Mouse (Mus musculus) embryonic facial prominence, embryonic 15.5 days (tissue): ENCODE measurements around the gene Enc1. TPM values are rescaled to one million over a fixed set of nuclear protein-coding genes. Genes with fewer than 3 reads are reported as not detected.
"Not testable (repeated sequence)": the region's sequence is repeated elsewhere in the genome, so short reads cannot be mapped to it uniquely, and the experiment has no call there.

Experiments used
- ATAC-seq: fragments of 200-750 bp; cut with Nextera tagmentation; 2 replicates; pipeline ENCODE4 v1.8.0; 2017; ENCODE audit warnings: low read depth, moderate TSS enrichment; ENCODE audit not compliant: insufficient number of reproducible peaks, low FRiP score, low TSS enrichment
- H3K27ac ChIP-seq: fragments of 300-500 bp; sonication (generic); replicated peaks from 2 replicates; pipeline ENCODE4 v1.5.1; 2015; ENCODE audit warnings: mild to moderate bottlenecking, inconsistent platforms
- H3K27me3 ChIP-seq: fragments of 300-500 bp; sonication (generic); 2 replicates; pipeline ENCODE4 v1.6.1; 2015; ENCODE audit warnings: inconsistent platforms
- H3K36me3 ChIP-seq: fragments of 300-500 bp; sonication (generic); 2 replicates; pipeline ENCODE4 v1.6.1; 2015; ENCODE audit warnings: mild to moderate bottlenecking, inconsistent platforms
- H3K4me1 ChIP-seq: fragments of 300-500 bp; sonication (generic); 2 replicates; pipeline ENCODE4 v1.6.1; 2015; ENCODE audit warnings: inconsistent platforms
- H3K4me2 ChIP-seq: fragments of 300-500 bp; sonication (generic); replicated peaks from 2 replicates; pipeline ENCODE4 v1.6.1; 2015; ENCODE audit warnings: mild to moderate bottlenecking, inconsistent platforms
- H3K4me3 ChIP-seq: fragments of 300-500 bp; sonication (generic); replicated peaks from 2 replicates; pipeline ENCODE4 v1.5.1; 2015; ENCODE audit warnings: mild to moderate bottlenecking, inconsistent platforms
- H3K9ac ChIP-seq: fragments of 300-500 bp; sonication (generic); 2 replicates; pipeline ENCODE4 v1.6.1; 2015; ENCODE audit warnings: inconsistent platforms
- H3K9me3 ChIP-seq: fragments of 300-500 bp; sonication (generic); replicated peaks from 2 replicates; pipeline ENCODE4 v1.6.1; 2016; ENCODE audit warnings: inconsistent platforms
- WGBS: fragments of 180-500 bp; shearing (Covaris S2); methylation state at CpG from one replicate; pipeline ENCODE4 v1.1.7; 2015; 5-methylcytosine and 5-hydroxymethylcytosine counted together
- polyA plus RNA-seq: library from polyadenylated mRNA; unstranded; fragments of >200 nt; fragmentation: Nextera tagmentation; extraction: Ambion mirVana; gene quantifications from 2 replicates; pipeline ENCODE4 v1.2.1, GENCODE M21; 2015

Enc1 gene
- polyA plus RNA-seq, 1 experiment from 2014 or later = 10.1 TPM

DNA sequence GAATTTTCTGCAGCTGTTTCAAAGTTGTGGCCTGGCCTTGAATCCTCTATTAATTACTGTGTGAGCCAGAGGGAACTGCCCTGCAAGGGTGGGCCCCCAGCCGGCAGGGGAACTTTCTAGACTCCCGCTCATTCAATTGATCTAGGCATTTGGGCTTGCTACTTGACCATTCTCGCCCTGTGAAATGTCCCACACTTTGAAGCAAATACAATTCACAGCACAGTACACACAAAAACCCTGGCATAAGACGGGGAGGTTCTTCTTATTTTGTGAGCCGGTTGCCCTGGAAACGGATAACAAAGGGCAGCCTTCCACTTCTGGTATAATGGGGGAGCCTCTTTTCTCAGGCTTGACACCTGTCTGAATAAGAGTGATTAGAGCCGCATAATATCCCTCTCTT, 11.6 kb downstream of the Enc1 start:
- H3K9ac ChIP-seq = no peak overlapping the region
- H3K4me1 ChIP-seq = peaks cover 43% of the 10 kb centered on the region
- no peak overlapping the region for H3K4me3 ChIP-seq
- ATAC-seq = no peak
- H3K4me2 ChIP-seq = no peak overlapping the region
- 68% methylated on average over 7 of the region's 7 CpGs for WGBS
- H3K9me3 ChIP-seq = no peaks in the 10 kb centered on the region
- H3K36me3 ChIP-seq = peaks cover 32% of the 10 kb centered on the region
- no peak overlapping the region for H3K27ac ChIP-seq
- no peaks in the 10 kb centered on the region for H3K27me3 ChIP-seq

DNA sequence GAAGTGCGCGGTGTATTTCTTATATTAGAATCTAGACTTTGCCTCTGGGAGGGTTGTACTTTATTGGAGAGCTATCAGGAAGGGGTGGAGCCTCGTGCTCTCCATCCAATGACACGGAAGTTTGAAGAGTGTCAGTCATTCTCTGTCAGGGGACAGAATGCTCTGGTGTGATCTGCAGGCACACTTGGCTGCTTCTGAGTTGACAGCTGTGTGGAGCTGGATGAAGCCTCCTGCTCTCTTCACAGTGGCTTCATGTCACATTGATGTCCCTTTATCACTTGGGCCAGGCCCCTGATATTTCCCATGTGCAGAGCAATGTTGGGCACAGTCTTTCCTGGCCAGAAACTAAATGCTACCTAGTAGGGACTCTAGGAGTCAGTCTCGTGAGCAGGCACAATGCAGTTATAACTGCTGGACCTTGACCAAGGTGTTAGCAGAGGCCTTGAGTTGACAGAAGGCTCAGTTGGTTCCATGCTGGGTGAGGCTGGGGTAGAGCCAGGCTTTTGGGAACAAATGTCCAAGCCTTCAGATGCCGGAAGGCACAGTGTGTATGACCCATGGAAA, 12.6 kb downstream of the Enc1 start:
- no peak for ATAC-seq
- Histone ChIP-seq H3K4me2 (no peak overlapping the region), H3K4me3 (no peak overlapping the region), H3K27me3 (no peaks in the 10 kb centered on the region), H3K4me1 (peaks cover 34% of the 10 kb centered on the region), H3K9ac (no peak overlapping the region), H3K27ac (no peak overlapping the region), H3K36me3 (peaks cover 23% of the 10 kb centered on the region), H3K9me3 (no peaks in the 10 kb centered on the region)
- WGBS = 85% methylated on average over 6 of the region's 6 CpGs

- no peak overlapping the region for H3K9ac ChIP-seq
- no peak overlapping the region for H3K4me3 ChIP-seq
- H3K27ac ChIP-seq = no peak overlapping the region
- peaks cover 29% of the 10 kb centered on the region for H3K4me1 ChIP-seq
- no peaks in the 10 kb centered on the region for H3K27me3 ChIP-seq
- H3K9me3 ChIP-seq = no peaks in the 10 kb centered on the region
- peaks cover 21% of the 10 kb centered on the region for H3K36me3 ChIP-seq
- no peak overlapping the region for H3K4me2 ChIP-seq
- ATAC-seq = no peak
- WGBS = 88% methylated on average over 5 of the region's 5 CpGs
These were observed 13.1 kb downstream of the Enc1 start for GRCm38 (mm10) chr13:97253994-97254393.

- no peak for ATAC-seq
- no peaks in the 10 kb centered on the region for H3K27me3 ChIP-seq
These were observed 13.8 kb downstream of the Enc1 start for GRCm38 (mm10) chr13:97254564-97255164.

DNA sequence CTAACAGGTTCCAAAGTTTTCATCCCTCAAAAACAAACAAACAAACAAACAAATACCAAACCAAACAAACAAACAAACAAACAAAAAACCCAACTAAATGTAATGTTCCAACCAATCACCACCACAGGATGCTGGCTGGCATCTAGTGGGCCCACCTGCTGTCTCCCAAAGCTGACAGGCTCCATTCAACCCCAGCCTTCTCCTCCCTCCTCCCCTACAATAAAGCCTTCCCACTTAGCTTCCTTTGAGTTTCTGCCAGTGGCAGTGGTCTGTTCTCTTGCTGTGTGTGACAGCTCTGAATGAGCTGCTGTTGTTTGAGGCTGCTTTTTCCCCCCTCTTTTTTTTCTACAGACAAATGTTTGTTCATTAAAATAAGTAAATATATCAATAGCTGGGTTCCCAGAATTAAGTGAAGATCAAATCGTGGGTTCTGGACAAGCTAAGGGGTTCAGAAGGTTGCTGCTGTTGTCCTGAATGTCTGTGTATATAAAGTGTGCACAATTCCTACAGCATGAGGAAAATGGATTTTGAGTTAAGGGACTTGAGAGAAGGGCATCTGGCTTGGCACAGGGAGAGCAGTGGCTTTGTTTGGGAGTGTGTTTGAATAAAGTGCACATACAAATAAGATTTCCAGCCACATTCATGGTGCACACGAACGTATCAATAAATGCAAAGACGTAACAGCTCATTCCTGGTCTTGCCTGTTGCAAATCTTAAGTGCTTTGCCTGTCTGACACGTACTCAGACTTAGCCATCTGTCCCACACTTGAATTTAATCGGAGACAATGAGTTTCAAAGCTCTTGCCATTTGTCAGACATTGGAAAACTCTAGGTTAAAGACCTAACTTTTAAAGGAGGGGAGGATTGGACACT, 15.3 kb downstream of the Enc1 start:
- Histone ChIP-seq H3K9me3 (no peaks in the 10 kb centered on the region), H3K4me3 (no peak overlapping the region), H3K4me1 (peaks cover 19% of the 10 kb centered on the region), H3K4me2 (no peak overlapping the region), H3K27me3 (no peaks in the 10 kb centered on the region), H3K36me3 (peaks cover 17% of the 10 kb centered on the region; the same call in 1 of the 2 replicates), H3K27ac (no peak overlapping the region), H3K9ac (no peak overlapping the region)
- 59% methylated on average over 6 of the region's 6 CpGs for WGBS
- no peak for ATAC-seq

More at GRCm38 (mm10) chr13:97254564-97255164, 13.8 kb downstream of the Enc1 start:
- no peak overlapping the region for H3K9ac ChIP-seq
- no peak overlapping the region for H3K27ac ChIP-seq
- peaks cover 23% of the 10 kb centered on the region for H3K4me1 ChIP-seq
- no peak overlapping the region for H3K4me2 ChIP-seq
- 79% methylated on average over 10 of the region's 10 CpGs for WGBS
- H3K9me3 ChIP-seq = no peaks in the 10 kb centered on the region
- H3K4me3 ChIP-seq = no peak overlapping the region
- peaks cover 21% of the 10 kb centered on the region for H3K36me3 ChIP-seq

DNA sequence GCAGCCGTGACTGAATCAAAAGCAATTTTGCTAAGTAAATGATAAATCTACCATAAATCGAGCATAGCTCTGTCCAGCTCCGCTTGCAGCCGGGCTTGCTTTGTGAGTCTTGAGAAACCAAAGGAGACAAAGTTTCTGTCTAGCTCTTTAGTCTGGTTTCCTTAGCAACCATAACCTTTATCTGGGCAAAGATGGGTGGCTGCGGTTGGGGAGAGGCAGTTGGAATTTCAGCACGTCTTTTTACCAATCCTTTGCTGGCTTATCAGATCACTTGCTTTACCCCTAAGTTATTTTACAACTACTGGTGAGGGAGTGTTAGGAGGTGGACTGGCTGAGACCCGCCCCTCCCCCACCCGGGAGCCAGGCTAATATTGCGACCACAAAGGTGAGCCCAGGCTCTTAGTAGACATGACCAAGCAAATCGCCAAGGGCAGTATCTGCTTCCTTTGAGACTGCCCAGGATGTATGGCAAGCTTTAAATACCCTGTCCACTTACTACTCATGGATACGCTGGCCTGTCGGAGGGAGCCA, 16.0 kb downstream of the Enc1 start:
- no peaks in the 10 kb centered on the region for H3K27me3 ChIP-seq
- H3K9ac ChIP-seq = no peak overlapping the region
- H3K4me1 ChIP-seq = peaks cover 13% of the 10 kb centered on the region
- no peaks in the 10 kb centered on the region for H3K9me3 ChIP-seq
- 43% methylated on average over 12 of the region's 12 CpGs for WGBS
- H3K36me3 ChIP-seq = peaks cover 13% of the 10 kb centered on the region; the same call in 1 of the 2 replicates
- no peak overlapping the region for H3K4me3 ChIP-seq
- H3K4me2 ChIP-seq = no peak overlapping the region
- no peak overlapping the region for H3K27ac ChIP-seq
- ATAC-seq = no peak

DNA sequence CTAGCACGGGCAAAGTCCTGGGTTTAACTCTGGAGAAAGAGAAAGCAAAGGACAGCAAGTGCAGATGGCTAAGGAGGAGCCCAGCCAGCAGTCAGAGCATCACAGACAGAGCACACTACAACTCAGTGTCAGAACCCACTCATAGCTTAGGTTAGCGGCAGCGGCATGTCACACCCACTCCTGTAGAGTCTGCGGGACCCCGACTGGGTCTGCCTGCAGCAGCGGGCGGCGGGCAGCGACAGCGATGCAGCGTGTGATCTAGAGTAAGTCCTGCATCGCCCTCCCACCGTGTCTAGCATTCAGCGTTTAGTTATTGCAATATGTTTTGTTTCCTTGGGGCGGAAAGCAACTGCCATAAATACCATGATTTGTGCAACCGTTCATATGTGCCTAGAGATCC, 18.4 kb downstream of the Enc1 start:
- H3K9ac ChIP-seq = no peak overlapping the region
- H3K4me3 ChIP-seq = no peak overlapping the region
- H3K9me3 ChIP-seq = no peaks in the 10 kb centered on the region
- no peak overlapping the region for H3K27ac ChIP-seq
- ATAC-seq = no peak
- peaks cover 7% of the 10 kb centered on the region; the same call in 1 of the 2 replicates for H3K4me1 ChIP-seq
- no peak overlapping the region for H3K4me2 ChIP-seq
- H3K27me3 ChIP-seq = no peaks in the 10 kb centered on the region
- no peaks in the 10 kb centered on the region for H3K36me3 ChIP-seq
- WGBS = 71% methylated on average over 16 of the region's 16 CpGs

DNA sequence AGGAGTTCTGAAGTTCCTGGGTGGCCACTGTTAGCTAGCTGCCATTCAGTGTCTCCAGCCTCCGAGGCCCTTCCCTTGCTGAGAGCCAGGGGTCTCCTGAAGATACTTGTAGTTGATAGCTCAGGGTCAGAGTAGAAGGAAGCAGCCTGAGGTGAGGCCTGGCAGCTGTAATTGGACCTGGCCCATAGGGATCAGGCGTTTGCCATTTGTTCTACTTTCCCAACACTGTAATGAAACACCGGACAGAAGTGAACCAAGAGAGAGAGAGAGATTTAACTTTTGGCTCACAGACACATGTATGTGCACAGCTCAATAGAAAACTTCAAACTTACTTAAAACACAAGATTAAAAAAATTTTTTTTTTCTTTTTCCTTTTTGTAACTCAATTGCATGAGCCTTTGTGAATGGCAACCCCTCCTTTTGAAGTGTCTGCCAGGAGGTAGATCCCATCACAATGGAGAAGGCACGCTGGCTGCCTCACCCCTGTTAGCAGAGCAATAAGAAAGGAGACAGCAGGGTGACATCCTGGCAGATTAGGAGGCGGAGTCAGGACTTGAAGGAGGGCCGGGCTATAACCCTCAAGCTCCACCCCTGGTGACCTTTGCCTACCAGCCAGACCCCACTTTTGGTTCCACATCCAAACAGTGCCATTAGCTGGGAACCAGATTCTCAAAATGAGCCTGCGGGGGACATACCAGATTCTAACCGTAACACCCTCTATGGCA, 19.7 kb downstream of the Enc1 start:
- Histone ChIP-seq H3K27me3 (no peaks in the 10 kb centered on the region), H3K9me3 (no peaks in the 10 kb centered on the region), H3K27ac (no peak overlapping the region), H3K4me1 (peaks cover 7% of the 10 kb centered on the region; the same call in 1 of the 2 replicates), H3K9ac (no peak overlapping the region), H3K4me3 (no peak overlapping the region), H3K36me3 (no peaks in the 10 kb centered on the region), H3K4me2 (no peak overlapping the region)
- 39% methylated on average over 8 of the region's 8 CpGs for WGBS
- no peak for ATAC-seq

- Histone ChIP-seq H3K4me3 (no peak overlapping the region), H3K36me3 (no peaks in the 10 kb centered on the region), H3K27me3 (no peaks in the 10 kb centered on the region), H3K9ac (no peak overlapping the region), H3K27ac (no peak overlapping the region), H3K4me1 (0 out of 2 replicates have a peak, but pooled peaks cover 7% of the 10 kb centered on the region), H3K4me2 (no peak overlapping the region), H3K9me3 (no peaks in the 10 kb centered on the region)
- WGBS = 52% methylated on average over 8 of the region's 8 CpGs
- no peak for ATAC-seq
These were observed 20.6 kb downstream of the Enc1 start for GRCm38 (mm10) chr13:97261549-97261948.

GRCm38 (mm10) chr13:97262676-97263075, 21.8 kb downstream of the Enc1 start:
- no peak overlapping the region for H3K27ac ChIP-seq
- WGBS = 80% methylated on average over 10 of the region's 10 CpGs

DNA sequence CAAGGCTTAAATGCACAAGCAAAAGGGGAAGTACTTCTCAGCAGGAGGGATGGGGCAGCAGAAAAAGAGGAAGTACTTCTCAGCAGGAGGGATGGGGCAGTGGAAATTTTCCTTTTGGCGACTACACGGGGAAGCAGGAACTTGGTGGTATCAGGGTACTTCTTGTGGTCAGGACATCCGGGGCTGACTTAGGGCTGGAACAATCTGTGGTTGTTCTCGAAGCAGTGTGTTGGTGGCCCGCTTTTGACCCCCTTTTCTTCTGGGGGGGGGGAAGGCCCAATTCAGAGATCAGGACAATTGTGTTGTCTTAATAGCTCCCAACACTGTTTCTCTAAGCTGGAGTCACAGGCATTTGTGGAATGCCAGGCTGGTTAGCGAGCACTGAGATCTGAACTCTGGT, 24.6 kb downstream of the Enc1 start:
- not testable (repeated sequence) for H3K9ac ChIP-seq, ATAC-seq, H3K4me2 ChIP-seq, H3K4me3 ChIP-seq, H3K4me1 ChIP-seq, H3K9me3 ChIP-seq, H3K27me3 ChIP-seq, H3K27ac ChIP-seq, H3K36me3 ChIP-seq
- WGBS = 92% methylated on average over 6 of the region's 6 CpGs

More at GRCm38 (mm10) chr13:97262676-97263075, 21.8 kb downstream of the Enc1 start:
- Histone ChIP-seq H3K4me1 (0 out of 2 replicates have a peak, but pooled peaks cover 7% of the 10 kb centered on the region), H3K9me3 (no peaks in the 10 kb centered on the region), H3K27me3 (no peaks in the 10 kb centered on the region), H3K9ac (no peak overlapping the region), H3K4me3 (no peak overlapping the region), H3K4me2 (no peak overlapping the region), H3K36me3 (no peaks in the 10 kb centered on the region)
- ATAC-seq = no peak
